Mouse (Mus musculus) limb, embryonic 11.5 days (tissue): Measurements from ENCODE around the gene Sh2d1a. TPM values are rescaled to one million over a fixed set of nuclear protein-coding genes. Genes with fewer than 3 reads are reported as not detected.

ENCODE experiments used
- ATAC-seq: fragments of 200-750 bp; cut with Nextera tagmentation; 2 replicates; pipeline ENCODE4 v1.8.0; 2017; ENCODE audit warnings: low read depth; ENCODE audit not compliant: insufficient number of reproducible peaks, low FRiP score, low TSS enrichment
- DNase-seq: peaks from one replicate; pipeline ENCODE4 v3.0.0-alpha.2; 2015; ENCODE audit warnings: low spot score
- H3K27ac ChIP-seq: fragments of 300-500 bp; sonication (generic); replicated peaks from 2 replicates; pipeline ENCODE4 v1.5.1; 2014; ENCODE audit warnings: low read depth, mild to moderate bottlenecking, low read length
- H3K27me3 ChIP-seq: fragments of 300-500 bp; sonication (generic); 2 replicates; pipeline ENCODE4 v1.6.1; 2014; ENCODE audit warnings: mild to moderate bottlenecking, low read length, mixed read lengths; ENCODE audit not compliant: control insufficient read depth, insufficient read depth
- H3K36me3 ChIP-seq: fragments of 300-500 bp; sonication (generic); 2 replicates; pipeline ENCODE4 v1.6.1; 2014; ENCODE audit warnings: mild to moderate bottlenecking, low read length, moderate library complexity, mixed read lengths; ENCODE audit not compliant: control insufficient read depth, insufficient read depth
- H3K4me1 ChIP-seq: fragments of 300-500 bp; sonication (generic); 2 replicates; pipeline ENCODE4 v1.6.1; 2014; ENCODE audit warnings: low read length, mixed read lengths; ENCODE audit not compliant: control insufficient read depth, insufficient read depth
- H3K4me2 ChIP-seq: fragments of 300-500 bp; sonication (generic); 2 replicates; pipeline ENCODE4 v1.6.1; 2014; ENCODE audit warnings: low read depth, mild to moderate bottlenecking, moderate library complexity; ENCODE audit not compliant: severe bottlenecking
- H3K4me3 ChIP-seq: fragments of 300-500 bp; sonication (generic); 2 replicates; pipeline ENCODE4 v1.5.1; 2014; ENCODE audit warnings: low read depth, low read length
- H3K9ac ChIP-seq: fragments of 300-500 bp; sonication (generic); 2 replicates; pipeline ENCODE4 v1.6.1; 2014; ENCODE audit warnings: mild to moderate bottlenecking, low read length
- H3K9me3 ChIP-seq: fragments of 300-500 bp; sonication (generic); 2 replicates; pipeline ENCODE4 v1.6.1; 2016; ENCODE audit warnings: low read length; ENCODE audit not compliant: control insufficient read depth
- WGBS: fragments of 180-500 bp; shearing (Covaris S2); extraction: QIAGEN DNeasy Blood & Tissue Kit; methylation state at CpG from one replicate; pipeline ENCODE4 v1.1.7; 2014; 5-methylcytosine and 5-hydroxymethylcytosine counted together
- polyA plus RNA-seq: library from polyadenylated mRNA; unstranded; fragments of >200 nt; fragmentation: Nextera tagmentation; extraction: Ambion mirVana; gene quantifications from 2 replicates; pipeline ENCODE4 v1.2.1, GENCODE M21; 2014

The Sh2d1a gene
- polyA plus RNA-seq, 1 experiment from 2014 or later, result not detected

- Histone ChIP-seq H3K27me3 (no peaks in the 10 kb centered on the region), H3K36me3 (no peaks in the 10 kb centered on the region), H3K4me3 (no peak overlapping the region), H3K4me2 (no peak overlapping the region), H3K27ac (no peak overlapping the region), H3K4me1 (no peaks in the 10 kb centered on the region), H3K9me3 (no peaks in the 10 kb centered on the region), H3K9ac (no peak overlapping the region)
- 83% methylated on average over 4 of the region's 4 CpGs for WGBS
- no peak for DNase-seq
- ATAC-seq, result no peak
Measured at GRCm38 (mm10) chrX:42530703-42531102, 28.4 kb downstream of the Sh2d1a start.

- DNase-seq (no peak), ATAC-seq (no peak)
- Histone ChIP-seq H3K4me3 (no peak overlapping the region), H3K4me2 (no peak overlapping the region), H3K4me1 (no peaks in the 10 kb centered on the region), H3K27me3 (no peaks in the 10 kb centered on the region), H3K9ac (no peak overlapping the region), H3K27ac (no peak overlapping the region), H3K36me3 (no peaks in the 10 kb centered on the region), H3K9me3 (no peaks in the 10 kb centered on the region)
- WGBS, result 48% methylated on average over 3 of the region's 3 CpGs
Measured at GRCm38 (mm10) chrX:42540030-42540755, 37.9 kb downstream of the Sh2d1a start.

GRCm38 (mm10) chrX:42540756-42541053, 38.5 kb downstream of the Sh2d1a start:
- ATAC-seq, result no peak
- WGBS, result 46% methylated on average over 5 of the region's 5 CpGs
- no peak overlapping the region for H3K4me2 ChIP-seq

GRCm38 (mm10) chrX:42545076-42545475, 42.8 kb downstream of the Sh2d1a start:
- no peak overlapping the region for H3K27ac ChIP-seq
- 86% methylated on average over 1 of the region's 1 CpGs for WGBS
- DNase-seq, result no peak
- H3K9ac ChIP-seq, result no peak overlapping the region
- H3K4me3 ChIP-seq, result no peak overlapping the region
- no peak overlapping the region for H3K4me2 ChIP-seq
- H3K4me1 ChIP-seq, result no peaks in the 10 kb centered on the region
- H3K9me3 ChIP-seq, result no peaks in the 10 kb centered on the region
- no peaks in the 10 kb centered on the region for H3K36me3 ChIP-seq
- ATAC-seq, result no peak
- H3K27me3 ChIP-seq, result no peaks in the 10 kb centered on the region

More at GRCm38 (mm10) chrX:42540756-42541053, 38.5 kb downstream of the Sh2d1a start:
- Histone ChIP-seq H3K27ac (no peak overlapping the region), H3K9me3 (no peaks in the 10 kb centered on the region), H3K4me1 (no peaks in the 10 kb centered on the region), H3K4me3 (no peak overlapping the region), H3K27me3 (no peaks in the 10 kb centered on the region), H3K36me3 (no peaks in the 10 kb centered on the region), H3K9ac (no peak overlapping the region)
- peak; percentile 72 for DNase-seq

- Histone ChIP-seq H3K27me3 (no peaks in the 10 kb centered on the region), H3K9me3 (no peaks in the 10 kb centered on the region), H3K9ac (no peak overlapping the region), H3K36me3 (no peaks in the 10 kb centered on the region), H3K4me3 (no peak overlapping the region), H3K4me1 (no peaks in the 10 kb centered on the region), H3K27ac (no peak overlapping the region), H3K4me2 (no peak overlapping the region)
- DNase-seq, result no peak
- 74% methylated on average over 4 of the region's 4 CpGs for WGBS
- ATAC-seq, result no peak
Measured at GRCm38 (mm10) chrX:42548513-42548912, 46.3 kb downstream of the Sh2d1a start.

- DNase-seq (peak; percentile 53), ATAC-seq (no peak)
- H3K4me2 ChIP-seq, result no peak overlapping the region
- H3K27me3 ChIP-seq, result no peaks in the 10 kb centered on the region
- H3K4me1 ChIP-seq, result no peaks in the 10 kb centered on the region
- no peak overlapping the region for H3K27ac ChIP-seq
- H3K9ac ChIP-seq, result no peak overlapping the region
- no peaks in the 10 kb centered on the region for H3K9me3 ChIP-seq
- no peak overlapping the region for H3K4me3 ChIP-seq
- no peaks in the 10 kb centered on the region for H3K36me3 ChIP-seq
- WGBS, result 27% methylated on average over 7 of the region's 7 CpGs
Measured at GRCm38 (mm10) chrX:42557284-42557683, 55.0 kb downstream of the Sh2d1a start.

- Histone ChIP-seq H3K4me3 (no peak overlapping the region), H3K9ac (no peak overlapping the region), H3K27me3 (no peaks in the 10 kb centered on the region), H3K36me3 (no peaks in the 10 kb centered on the region), H3K4me1 (no peaks in the 10 kb centered on the region), H3K4me2 (no peak overlapping the region), H3K27ac (no peak overlapping the region), H3K9me3 (no peaks in the 10 kb centered on the region)
- DNase-seq (no peak), ATAC-seq (no peak)
- 69% methylated on average over 4 of the region's 4 CpGs for WGBS
Measured at GRCm38 (mm10) chrX:42558683-42559082, 56.4 kb downstream of the Sh2d1a start.
